Mouse (Mus musculus) liver, embryonic 14.5 days (tissue): ENCODE results near the gene Prdm16. TPM values are rescaled to one million over a fixed set of nuclear protein-coding genes. Genes with fewer than 3 reads are reported as not detected.
A peak's percentile ranks its signal among the peaks of the same experiment; 100 is the strongest.

ENCODE experiments used
- ATAC-seq: fragments of 200-750 bp; cut with Nextera tagmentation; 2 replicates; pipeline ENCODE4 v1.8.0; 2017; ENCODE audit warnings: moderate number of reproducible peaks, mild to moderate bottlenecking, moderate library complexity; ENCODE audit not compliant: insufficient read depth
- DNase-seq, 3 experiments: peaks; one replicate each; pipeline ENCODE4 v3.0.0-alpha.2; 2012 to 2013; ENCODE audit warnings: low read depth in 3 of 3, low spot score in 3 of 3
- H3K27ac ChIP-seq: fragments of 300-500 bp; sonication (generic); 2 replicates; pipeline ENCODE4 v1.5.1; 2014; ENCODE audit warnings: moderate library complexity, mild to moderate bottlenecking, control low read depth, inconsistent platforms
- H3K27me3 ChIP-seq: fragments of 300-500 bp; sonication (generic); 2 replicates; pipeline ENCODE4 v1.6.1; 2014; ENCODE audit warnings: mild to moderate bottlenecking, low read length, moderate library complexity; ENCODE audit not compliant: control insufficient read depth, insufficient read depth
- H3K36me3 ChIP-seq: fragments of 300-500 bp; sonication (generic); replicated peaks from 2 replicates; pipeline ENCODE4 v1.6.1; 2014; ENCODE audit warnings: low read depth; ENCODE audit not compliant: control insufficient read depth, insufficient read depth
- H3K4me1 ChIP-seq, 2 experiments: fragments of 200-500 bp in 1 of 2; fragments of 300-500 bp in 1 of 2; sonication (generic) in 1 of 2; replicated peaks; 2 replicates each; pipeline ENCODE4 v1.6.1; 2012 to 2014; ENCODE audit warnings: antibody characterized with exemption in 1 of 2, inconsistent platforms in 1 of 2, low read length in 1 of 2; ENCODE audit not compliant: control insufficient read depth in 2 of 2, insufficient read depth in 2 of 2
- H3K4me2 ChIP-seq: fragments of 300-500 bp; sonication (generic); 2 replicates; pipeline ENCODE4 v1.6.1; 2014; ENCODE audit warnings: low read depth, mild to moderate bottlenecking, control low read depth, moderate library complexity
- H3K4me3 ChIP-seq, 2 experiments: fragments of 200-500 bp in 1 of 2; fragments of 300-500 bp in 1 of 2; sonication (generic) in 1 of 2; 2 replicates each; pipeline ENCODE4 v1.5.1; 2012 to 2014; ENCODE audit warnings: low read depth in 2 of 2, low read length in 2 of 2, mild to moderate bottlenecking in 2 of 2, control low read depth in 1 of 2, inconsistent platforms in 1 of 2, moderate library complexity in 1 of 2; ENCODE audit not compliant: insufficient read depth in 1 of 2
- H3K9ac ChIP-seq: fragments of 300-500 bp; sonication (generic); replicated peaks from 2 replicates; pipeline ENCODE4 v1.6.1; 2014; ENCODE audit warnings: mild to moderate bottlenecking, control low read depth, moderate library complexity
- H3K9me3 ChIP-seq: fragments of 300-500 bp; sonication (generic); 2 replicates; pipeline ENCODE4 v1.6.1; 2016; ENCODE audit warnings: low read length, mixed read lengths; ENCODE audit not compliant: control insufficient read depth
- CTCF ChIP-seq: IDR thresholded peaks from 2 replicates; pipeline ENCODE4 v1.5.1; 2016; ENCODE audit warnings: antibody characterized with exemption, low read depth, control low read depth
- EP300 ChIP-seq: IDR thresholded peaks from 2 replicates; pipeline ENCODE4 v1.6.1; 2016; ENCODE audit warnings: antibody characterized with exemption, low read depth
- WGBS: fragments of 180-500 bp; shearing (Covaris S2); extraction: QIAGEN DNeasy Blood & Tissue Kit; methylation state at CpG from one replicate; pipeline ENCODE4 v1.1.7; 2014; ENCODE audit not compliant: insufficient replicate concordance; 5-methylcytosine and 5-hydroxymethylcytosine counted together
- polyA plus RNA-seq, 2 experiments: library from polyadenylated mRNA; depleted of rRNA in 1 of 2; stranded (reverse) in 1 of 2; unstranded in 1 of 2; fragments of >200 nt; fragmentation: Nextera tagmentation in 1 of 2; extraction: Ambion mirVana in 1 of 2; gene quantifications; 2 replicates each; pipeline versions ENCODE4 v1.2.1 to v1.2.3; 2012 to 2014

Prdm16 gene
- polyA plus RNA-seq, 2 experiments = 0.70 to 0.86 TPM

DNA sequence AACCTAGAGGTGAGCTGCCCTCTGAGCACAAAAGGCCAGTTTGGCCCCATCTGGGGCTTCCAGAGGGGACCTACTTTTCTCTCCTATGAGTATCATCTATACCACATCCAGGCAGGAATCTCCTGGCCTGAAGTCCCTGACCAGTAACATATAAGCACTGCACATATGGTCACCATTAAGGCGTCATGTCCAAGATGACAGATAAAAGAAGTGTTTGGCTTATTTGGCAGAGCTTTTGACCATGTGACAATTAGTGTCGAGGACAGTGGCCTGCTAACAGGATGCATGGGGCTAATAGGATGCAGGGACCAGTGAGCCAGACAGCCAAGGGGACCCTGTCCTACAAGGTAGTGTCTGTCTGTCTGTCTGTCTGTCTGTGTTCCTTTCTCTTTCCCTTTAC, 250.8 kb downstream of the Prdm16 start:
- WGBS = 36% methylated on average over 2 of the region's 2 CpGs
- Histone ChIP-seq H3K27ac (no peak overlapping the region), H3K9me3 (no peaks in the 10 kb centered on the region), H3K4me1 (no peaks in the 10 kb centered on the region), H3K36me3 (no peaks in the 10 kb centered on the region), H3K4me3 (no peak overlapping the region), H3K27me3 (no peaks in the 10 kb centered on the region), H3K4me2 (no peak overlapping the region), H3K9ac (no peak overlapping the region)
- DNase-seq = no peak
- no peak for TF ChIP-seq EP300
- TF ChIP-seq CTCF = no peak
- ATAC-seq = no peak

DNA sequence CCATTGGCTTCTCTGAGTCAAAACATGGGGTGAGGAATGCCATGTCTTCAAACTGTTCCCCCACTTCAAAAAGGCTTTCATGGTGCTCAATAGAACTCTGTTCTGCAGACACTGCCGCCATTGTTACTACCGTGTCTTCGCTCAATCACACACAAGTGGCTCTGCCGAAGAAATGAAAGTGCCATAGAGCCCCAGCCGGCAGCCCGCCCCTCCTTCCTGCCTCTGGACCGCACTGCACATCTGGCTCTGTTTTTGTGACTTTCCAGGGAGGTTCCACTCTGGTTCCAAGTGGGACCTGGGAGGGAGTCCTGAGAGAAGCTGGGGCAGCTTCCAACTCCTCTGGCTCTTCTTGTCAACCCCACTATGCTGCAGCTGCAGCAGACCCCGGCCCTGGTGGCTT, 251.5 kb downstream of the Prdm16 start:
- DNase-seq (no peak), ATAC-seq (no peak)
- Histone ChIP-seq H3K27ac (no peak overlapping the region), H3K9me3 (no peaks in the 10 kb centered on the region), H3K4me2 (no peak overlapping the region), H3K4me1 (no peaks in the 10 kb centered on the region), H3K36me3 (no peaks in the 10 kb centered on the region), H3K27me3 (no peaks in the 10 kb centered on the region), H3K4me3 (no peak overlapping the region), H3K9ac (no peak overlapping the region)
- 62% methylated on average over 8 of the region's 8 CpGs for WGBS
- TF ChIP-seq CTCF (no peak), EP300 (no peak)

DNA sequence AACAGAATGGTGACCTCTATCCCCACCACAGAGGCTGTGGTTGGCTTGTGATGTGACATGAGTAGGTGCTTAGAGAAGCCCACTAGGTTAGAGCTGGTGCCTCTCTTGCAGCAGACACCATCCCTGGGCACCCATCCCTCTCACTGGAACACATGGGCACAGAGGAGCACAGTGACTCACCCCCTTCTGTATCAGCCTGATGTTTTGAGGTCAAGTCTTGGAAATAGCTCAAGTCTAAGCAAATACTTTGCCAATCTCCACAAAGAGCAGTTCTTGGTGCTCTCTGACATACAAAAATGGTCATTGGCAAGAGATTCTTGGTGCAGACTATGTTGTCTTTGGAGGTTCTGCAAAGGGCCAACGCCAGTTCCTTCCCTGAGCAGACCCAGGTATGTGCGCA, 257.8 kb downstream of the Prdm16 start:
- no peak for TF ChIP-seq EP300
- no peak for TF ChIP-seq CTCF
- H3K4me3 ChIP-seq = no peak overlapping the region
- no peak overlapping the region for H3K9ac ChIP-seq
- WGBS = 63% methylated on average over 2 of the region's 2 CpGs
- peaks cover 0 to 2% of the 10 kb centered on the region in 2 experiments; a peak in 1 of 4 replicates for H3K4me1 ChIP-seq
- no peak overlapping the region for H3K27ac ChIP-seq
- no peaks in the 10 kb centered on the region for H3K36me3 ChIP-seq
- no peak overlapping the region for H3K4me2 ChIP-seq
- H3K9me3 ChIP-seq = no peaks in the 10 kb centered on the region
- ATAC-seq (no peak), DNase-seq (no peak)
- H3K27me3 ChIP-seq = no peaks in the 10 kb centered on the region

DNA sequence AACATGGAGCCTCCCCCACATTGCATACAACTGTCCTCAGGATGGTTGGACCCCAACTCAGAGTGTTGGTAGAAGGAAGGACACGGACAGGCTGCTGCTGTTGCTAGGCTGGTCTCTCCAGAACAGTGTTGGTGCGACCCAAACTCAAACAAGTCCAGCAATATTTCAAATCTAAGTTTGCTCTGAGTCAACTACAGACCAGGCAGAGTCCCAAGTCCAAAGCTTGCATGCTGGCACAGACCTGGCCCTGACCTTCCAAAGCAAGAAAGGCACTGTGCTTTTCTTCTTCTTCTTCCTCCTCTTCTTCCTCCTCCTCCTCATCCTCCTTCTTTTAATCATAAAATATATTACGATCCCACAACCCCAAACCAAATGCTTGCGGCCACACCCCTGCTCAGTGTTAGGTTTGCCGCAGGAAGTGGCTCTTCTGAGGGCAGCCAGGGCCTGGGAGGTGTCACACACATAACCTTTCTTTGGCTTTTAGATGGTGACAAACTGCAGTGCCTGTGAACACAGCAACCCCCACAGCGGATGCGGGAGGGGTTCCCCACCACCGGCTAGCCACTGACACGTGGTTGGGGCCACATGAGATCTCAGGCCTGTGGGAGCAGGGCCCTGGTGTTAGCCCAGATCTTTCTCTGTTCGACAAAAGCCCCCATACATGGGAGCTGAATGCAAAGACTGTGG, 260.6 kb downstream of the Prdm16 start:
- DNase-seq (no peak), ATAC-seq (peak; percentile 43; the same call in 1 of the 2 replicates)
- 47% methylated on average over 10 of the region's 10 CpGs for WGBS
- Histone ChIP-seq H3K4me2 (no peak overlapping the region), H3K4me3 (no peak overlapping the region), H3K9ac (no peak overlapping the region), H3K4me1 (peaks cover 0 to 2% of the 10 kb centered on the region in 2 experiments; a peak in 1 of 4 replicates), H3K9me3 (no peaks in the 10 kb centered on the region), H3K27me3 (no peaks in the 10 kb centered on the region), H3K36me3 (no peaks in the 10 kb centered on the region), H3K27ac (no peak overlapping the region)
- TF ChIP-seq EP300 (no peak), CTCF (no peak)

DNA sequence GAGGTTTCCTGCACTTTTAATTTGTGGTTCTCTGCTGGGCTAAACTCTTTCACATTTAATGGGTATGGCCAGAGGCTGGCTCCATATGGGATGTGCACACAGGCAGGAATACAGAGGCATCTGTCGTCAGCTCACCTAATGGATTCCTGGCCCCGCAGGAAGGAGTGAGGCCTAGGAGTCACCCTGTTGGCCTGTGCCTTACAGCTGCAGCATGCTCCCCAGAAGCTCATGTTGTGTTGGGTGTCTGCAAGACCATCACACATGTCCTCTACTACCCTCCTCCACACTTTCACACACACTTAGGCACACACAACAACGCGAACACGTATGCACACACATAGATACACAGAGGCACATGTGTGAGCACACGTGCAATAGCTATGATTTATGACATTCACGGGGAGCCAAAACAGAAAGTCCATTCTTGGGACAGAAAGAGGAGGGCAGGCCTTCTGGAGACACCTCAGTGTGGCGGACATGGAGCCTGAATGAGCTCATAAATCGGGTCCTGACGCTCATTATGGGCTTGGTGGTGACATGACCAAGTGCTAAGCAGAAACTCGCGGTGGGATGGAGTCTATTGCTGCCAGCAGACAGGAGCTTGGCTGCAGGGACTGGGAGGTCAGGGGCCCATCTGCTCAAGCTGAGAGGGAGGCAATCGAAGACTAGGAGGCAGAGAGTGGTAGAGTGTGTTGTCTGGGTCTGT, 265.0 kb downstream of the Prdm16 start:
- TF ChIP-seq EP300 (no peak), CTCF (no peak)
- Histone ChIP-seq H3K4me2 (no peak overlapping the region), H3K27me3 (no peaks in the 10 kb centered on the region), H3K36me3 (no peaks in the 10 kb centered on the region), H3K9me3 (no peaks in the 10 kb centered on the region), H3K27ac (no peak overlapping the region), H3K9ac (no peak overlapping the region), H3K4me3 (no peak overlapping the region), H3K4me1 (peaks cover 0 to 2% of the 10 kb centered on the region in 2 experiments; a peak in 1 of 4 replicates)
- DNase-seq (no peak), ATAC-seq (no peak)
- 56% methylated on average over 13 of the region's 13 CpGs for WGBS
